Mouse (Mus musculus): Measurements from ENCODE around the gene Slc24a3.

- TF ChIP-seq POLR2A (IDR thresholded peaks at IDR 0.05; ENCODE audit: extremely low read depth, insufficient read depth, low read length): no peak
- no peak for TF ChIP-seq CTCF (IDR thresholded peaks at IDR 0.05; ENCODE audit: low read depth, low read length)
Measured at GRCm38 (mm10) chr2:145217422-145217821, 49.9 kb downstream of the Slc24a3 start.

Measured in liver, adult 2 months (tissue).